12 mouse cellular contexts compared by ENCODE assay signal in genomic region chr5:64960857-64961391, GRCm38 (mm10). TPM values are rescaled to one million over a fixed set of nuclear protein-coding genes. Genes with fewer than 3 reads are reported as not detected.
DNase-seq lines count a peak whose midpoint lies in the region; TF ChIP-seq lines count a peak whose summit lies in the region.
"Had no signal": no experiment of that assay in that cellular context is flagged by ENCODE, and none has a peak within 500 bp of the region (broad histone marks: within the 10 kb centered on the region; RNA-seq: fewer than 3 reads in every experiment).

No protein-coding gene starts in this region.

- peak overlapping the region; percentile 10; the same call in 1 of the 2 replicates for H3K27ac ChIP-seq in liver, adult 2 months (replicated peaks; ENCODE audit: insufficient read depth, low read depth, low read length)
- H3K27ac ChIP-seq in MEL (ENCODE audit: control insufficient read depth, low read depth, low read length): no peak overlapping the region
- peak overlapping the region; percentile 96 for H3K27ac ChIP-seq in spleen, adult 2 months (ENCODE audit: insufficient read depth, low read length)
- H3K27ac ChIP-seq: midbrain, embryonic 13.5 days; stomach, postnatal 0 days had no signal

- no peak for TF ChIP-seq RAD21 in MEL (IDR thresholded peaks at IDR 0.05; ENCODE audit: low read depth, low read length)

- 86% methylated on average over 13 of the region's 13 CpGs for WGBS in liver, adult 2 months
- 30% methylated on average over 13 of the region's 13 CpGs for WGBS in spleen, adult 2 months

- DNase-seq in liver, adult 2 months (ENCODE audit: extremely low read depth, low read depth, low spot score): peak; percentile 38
- DNase-seq in liver (no peak), MEL (ENCODE audit: low read depth, low spot score) (peak; percentile 90)
- peak; percentile 6 for DNase-seq in lung, postnatal 14 days
- DNase-seq in spleen, adult 2 months (ENCODE audit: low read depth in 1 of 2, low spot score in 2 of 2): peak; percentile 49 to 78
- no peak for DNase-seq in gastrocnemius, postnatal 10 days
- DNase-seq in layer of hippocampus, adult 9-10 months (ENCODE audit: low spot score): no peak
- DNase-seq in cerebellum, postnatal 14 days: no peak
- DNase-seq: kidney, postnatal 10 days had no signal

- peaks cover 6% of the 10 kb centered on the region for H3K4me1 ChIP-seq in liver, adult 2 months (ENCODE audit: control insufficient read depth, insufficient read depth, low read length)
- peaks cover 0 to 6% of the 10 kb centered on the region in 2 experiments; a peak in 1 of 4 replicates for H3K4me1 ChIP-seq in MEL (ENCODE audit: control insufficient read depth in 1 of 2, insufficient read depth in 2 of 2, low read length in 2 of 2)
- H3K4me1 ChIP-seq in spleen, adult 2 months (ENCODE audit: control insufficient read depth, insufficient read depth, insufficient read length): peaks cover 12% of the 10 kb centered on the region; the same call in 1 of the 2 replicates
- H3K4me1 ChIP-seq: midbrain, embryonic 13.5 days had no signal

- TF ChIP-seq EP300 in MEL (IDR thresholded peaks at IDR 0.05; ENCODE audit: low read depth in 1 of 2, low read length in 2 of 2): peak; percentile 78 to 85

- no peak overlapping the region for H3K4me3 ChIP-seq in liver, adult 2 months (ENCODE audit: insufficient read depth, low read depth, low read length)
- no peak overlapping the region for H3K4me3 ChIP-seq in MEL (ENCODE audit: control insufficient read depth in 1 of 2, insufficient read depth in 1 of 2, low read depth in 2 of 2, low read length in 2 of 2)
- peak overlapping the region; percentile 37; the same call in 1 of the 2 replicates for H3K4me3 ChIP-seq in spleen, adult 2 months (ENCODE audit: extremely low read depth, insufficient read depth, insufficient read length)
- H3K4me3 ChIP-seq: midbrain, embryonic 13.5 days had no signal

- no peaks in the 10 kb centered on the region for H3K27me3 ChIP-seq in liver, adult 2 months (ENCODE audit: control insufficient read depth, insufficient read depth, low read length)
- peaks cover 7 to 8% of the 10 kb centered on the region in 2 experiments for H3K27me3 ChIP-seq in MEL (ENCODE audit: control insufficient read depth in 1 of 2, insufficient read depth in 2 of 2, low read length in 2 of 2)
- H3K27me3 ChIP-seq in spleen, adult 2 months (ENCODE audit: control insufficient read depth, insufficient read depth, low read length): no peaks in the 10 kb centered on the region
- H3K27me3 ChIP-seq: midbrain, embryonic 13.5 days had no signal

- H3K9me3 ChIP-seq in MEL (replicated peaks; ENCODE audit: insufficient read depth, low read length): no peaks in the 10 kb centered on the region
- H3K9me3 ChIP-seq: G1E; midbrain, embryonic 13.5 days had no signal

- no peaks in the 10 kb centered on the region for H3K36me3 ChIP-seq in liver, adult 2 months (ENCODE audit: control insufficient read depth, insufficient read depth, low read length)
- peaks cover 0 to 3% of the 10 kb centered on the region in 2 experiments; a peak in 1 of 4 replicates for H3K36me3 ChIP-seq in MEL (ENCODE audit: control insufficient read depth in 1 of 2, insufficient read depth in 2 of 2, low read length in 2 of 2)
- H3K36me3 ChIP-seq in spleen, adult 2 months (ENCODE audit: control insufficient read depth, insufficient read depth, low read length): no peaks in the 10 kb centered on the region
- H3K36me3 ChIP-seq: G1E; midbrain, embryonic 13.5 days had no signal

- no peak for TF ChIP-seq CTCF in liver, adult 2 months (IDR thresholded peaks at IDR 0.05; ENCODE audit: low read depth, low read length)
- TF ChIP-seq CTCF in MEL (IDR thresholded peaks at IDR 0.05 in 2 of 3, conservative IDR thresholded peaks at IDR 0.05 in 1 of 3; ENCODE audit: control insufficient read depth in 1 of 3, insufficient read depth in 1 of 3, low read depth in 2 of 3, low read length in 3 of 3, poor library complexity in 1 of 3, severe bottlenecking in 1 of 3): no peak
- no peak for TF ChIP-seq CTCF in spleen, adult 2 months (IDR thresholded peaks at IDR 0.05; ENCODE audit: extremely low read depth, insufficient read depth, insufficient read length, insufficient replicate concordance)

- no peaks in the 10 kb centered on the region for H3K79me2 ChIP-seq in liver, adult 2 months (ENCODE audit: control insufficient read depth, insufficient read depth, low read length)
- H3K79me2 ChIP-seq in MEL (ENCODE audit: control insufficient read depth, insufficient read depth, low read length, poor library complexity): no peaks in the 10 kb centered on the region

- TF ChIP-seq POLR2A in liver, adult 2 months (IDR thresholded peaks at IDR 0.05; ENCODE audit: extremely low read depth, insufficient read depth, low read length): no peak
- TF ChIP-seq POLR2A in MEL (IDR thresholded peaks at IDR 0.05; ENCODE audit: control insufficient read depth in 1 of 2, insufficient read depth in 1 of 2, low read depth in 1 of 2, low read length in 2 of 2, poor library complexity in 1 of 2): no peak
- TF ChIP-seq POLR2A in spleen, adult 2 months (IDR thresholded peaks at IDR 0.05; ENCODE audit: low read depth, low read length): peak; percentile 63

- H3K9ac ChIP-seq in liver, adult 2 months (ENCODE audit: low read depth, low read length): no peak overlapping the region
- no peak overlapping the region for H3K9ac ChIP-seq in MEL (ENCODE audit: control insufficient read depth, low read depth, low read length, poor library complexity, severe bottlenecking)
- H3K9ac ChIP-seq: midbrain, embryonic 13.5 days had no signal

TF ChIP-seq in MEL, 35 proteins besides CTCF, POLR2A, EP300 and RAD21:
- TF ChIP-seq MYC (IDR thresholded peaks at IDR 0.05; ENCODE audit: low read depth, low read length) (0 out of 2 replicates have a peak, but pooled peaks have one; percentile 28), ZC3H11A (IDR thresholded peaks at IDR 0.05; ENCODE audit: low read depth, low read length) (no peak), MXI1 (IDR thresholded peaks at IDR 0.05; ENCODE audit: low read depth, low read length) (0 out of 2 replicates have a peak, but pooled peaks have one; percentile 27), ELF1 (IDR thresholded peaks at IDR 0.05; ENCODE audit: low read depth, low read length) (no peak), MYB (IDR thresholded peaks at IDR 0.05; ENCODE audit: low read depth, low read length) (peak; percentile 28; the same call in 1 of the 2 replicates), RCOR1 (IDR thresholded peaks at IDR 0.05; ENCODE audit: low read depth, low read length) (peak; percentile 86), GATA1 (IDR thresholded peaks at IDR 0.05; ENCODE audit: low read depth, low read length) (peak; percentile 81), TAL1 (IDR thresholded peaks at IDR 0.05; ENCODE audit: low read length) (0 out of 2 replicates have a peak, but pooled peaks have one; percentile 20), SIN3A (IDR thresholded peaks at IDR 0.05; ENCODE audit: low read length) (0 out of 2 replicates have a peak, but pooled peaks have one; percentile 54), MAX (IDR thresholded peaks at IDR 0.05; ENCODE audit: low read length) (no peak), NRF1 (IDR thresholded peaks at IDR 0.05; ENCODE audit: insufficient read depth, low read depth, low read length, poor library complexity, severe bottlenecking) (no peak), ZNF384 (IDR thresholded peaks at IDR 0.05; ENCODE audit: low read depth, low read length) (peak; percentile 98), UBTF (IDR thresholded peaks at IDR 0.05; ENCODE audit: borderline replicate concordance, insufficient read depth, low read depth, low read length) (no peak), CHD1 (IDR thresholded peaks at IDR 0.05; ENCODE audit: low read depth, low read length) (no peak), HCFC1 (IDR thresholded peaks at IDR 0.05; ENCODE audit: low read depth, low read length) (0 out of 2 replicates have a peak, but pooled peaks have one; percentile 17), USF1 (IDR thresholded peaks at IDR 0.05; ENCODE audit: low read depth, low read length) (no peak), BHLHE40 (IDR thresholded peaks at IDR 0.05; ENCODE audit: borderline replicate concordance, low read depth, low read length) (no peak; the same call in 1 of the 2 replicates), ETS1 (IDR thresholded peaks at IDR 0.05; ENCODE audit: low read depth, low read length) (peak; percentile 59; the same call in 1 of the 2 replicates)

RNA-seq across cellular contexts. Expression of gene Tlr6, which starts 1.0 kb away (rescaled TPM):
- total RNA-seq in liver, adult 2 months (2014; rRNA removed): 0.46 and 0.67 TPM in 2 replicates
- polyA plus RNA-seq in liver, adult 2 months (2012; rRNA removed): 0.15 and 0.18 TPM in 2 replicates
- 0.13 and 0.19 TPM in 2 replicates for total RNA-seq in MEL (2012; rRNA removed)
- polyA plus RNA-seq in MEL (2012; ENCODE audit: insufficient read depth in 1 of 2, insufficient read length in 2 of 2, low read depth in 1 of 2, low replicate concordance in 2 of 2, missing spikeins in 1 of 2): under 1 TPM in 1 of 2 experiments, not detected in 1; 0.36 TPM
- polyA plus RNA-seq in spleen, adult 2 months (2012; rRNA removed): 2.4 and 3.4 TPM in 2 replicates
- total RNA-seq in gastrocnemius, postnatal 10 days (2021): 1 to 10 TPM; 1.8 to 2.3 TPM
- polyA plus RNA-seq: G1E had no signal

RNA-seq across cellular contexts. Expression of gene Fam114a1, which starts 8.9 kb away (rescaled TPM):
- total RNA-seq in liver, adult 2 months (2014; rRNA removed): 16.6 and 20.2 TPM in 2 replicates
- polyA plus RNA-seq in liver, adult 2 months (2012; rRNA removed): 9.0 and 11.9 TPM in 2 replicates
- total RNA-seq in MEL (2012; rRNA removed): not detected in 2 replicates
- polyA plus RNA-seq in MEL (2012; ENCODE audit: insufficient read depth in 1 of 2, insufficient read length in 2 of 2, low read depth in 1 of 2, low replicate concordance in 2 of 2, missing spikeins in 1 of 2): under 1 TPM in 1 of 2 experiments, not detected in 1; 0.08 TPM
- polyA plus RNA-seq in spleen, adult 2 months (2012; rRNA removed): 5.5 and 6.1 TPM in 2 replicates
- total RNA-seq in gastrocnemius, postnatal 10 days (2021): 10 to 100 TPM; 38.2 to 48.7 TPM
- polyA plus RNA-seq: G1E had no signal

RNA-seq across cellular contexts. Expression of gene Tlr1, which starts 27.6 kb away (rescaled TPM):
- total RNA-seq in liver, adult 2 months (2014; rRNA removed): 1.0 and 1.1 TPM in 2 replicates
- 0.32 and 0.66 TPM in 2 replicates for polyA plus RNA-seq in liver, adult 2 months (2012; rRNA removed)
- not detected in 2 replicates for total RNA-seq in MEL (2012; rRNA removed)
- not detected for polyA plus RNA-seq in MEL (2012; ENCODE audit: insufficient read depth in 1 of 2, insufficient read length in 2 of 2, low read depth in 1 of 2, low replicate concordance in 2 of 2, missing spikeins in 1 of 2)
- polyA plus RNA-seq in spleen, adult 2 months (2012; rRNA removed): 20.8 and 42.8 TPM in 2 replicates
- total RNA-seq in gastrocnemius, postnatal 10 days (2021): under 1 TPM; 0.68 to 0.75 TPM
- polyA plus RNA-seq: G1E had no signal

Comparison
In these comparisons a context has a peak if more than half of its experiments do, and no peak if none do; other contexts are left out.
1. DNase-seq: peak in liver, adult 2 months (single experiment), MEL (single experiment), lung, postnatal 14 days (single experiment) and spleen, adult 2 months (2 of 2); none in liver (single experiment), gastrocnemius, postnatal 10 days (single experiment), layer of hippocampus, adult 9-10 months (single experiment) and cerebellum, postnatal 14 days (0 of 2).
2. RNA of gene Fam114a1, which starts 8.9 kb away (total RNA-seq): 38.2 to 48.7 TPM in gastrocnemius, postnatal 10 days and 16.6 to 20.2 TPM in liver, adult 2 months; not detected in MEL; every median in the first group is over 10 times any median in the second.